Mouse (Mus musculus) embryo, embryonic 9.5 days (tissue): ENCODE results near the gene Plekhg1.

ENCODE experiments used
- DNase-seq: peaks from one replicate; pipeline ENCODE4 v3.0.0-alpha.2; 2017; ENCODE audit errors: extremely low spot score

Gene Plekhg1

DNA sequence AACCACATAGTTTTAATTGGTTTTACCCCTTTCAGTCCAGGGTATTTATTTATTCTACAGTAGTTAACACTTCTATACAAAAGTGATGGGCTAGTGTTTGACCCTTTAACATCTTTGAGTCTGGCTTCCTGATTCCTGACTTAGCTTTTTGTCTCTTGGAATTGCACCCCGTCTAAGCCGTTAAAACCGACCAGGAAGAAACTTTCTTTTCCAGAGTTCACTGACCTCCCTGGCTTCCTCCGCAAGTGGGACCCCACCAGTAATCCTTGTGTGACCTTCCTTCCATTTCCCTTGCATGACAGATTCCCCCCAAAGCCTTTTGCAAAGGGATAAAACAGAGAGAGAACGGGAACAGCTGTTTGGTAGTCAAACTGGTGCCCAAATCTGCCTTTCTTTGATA, 1.6 kb downstream of the Plekhg1 start:
- DNase-seq = no peak

DNA sequence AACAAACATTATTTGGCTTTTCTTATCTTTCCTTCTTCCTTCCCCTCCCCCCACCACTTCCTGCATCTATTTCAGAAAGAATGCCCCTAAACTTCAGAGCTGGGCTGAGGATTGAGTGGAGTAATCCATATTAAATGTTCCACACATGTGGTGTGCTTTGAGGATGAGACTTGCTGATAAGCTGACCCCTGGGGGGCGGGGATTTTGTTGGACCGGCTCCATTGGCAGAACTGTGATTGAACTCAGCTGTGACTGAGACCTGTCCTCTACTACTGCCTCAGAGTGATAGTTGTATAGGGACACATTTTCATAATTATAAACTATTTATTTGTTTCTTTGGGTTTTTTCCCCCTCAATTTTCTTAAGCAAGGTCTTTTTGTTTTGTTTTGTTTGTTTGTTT, 2.9 kb downstream of the Plekhg1 start:
- peak; percentile 23 for DNase-seq

DNA sequence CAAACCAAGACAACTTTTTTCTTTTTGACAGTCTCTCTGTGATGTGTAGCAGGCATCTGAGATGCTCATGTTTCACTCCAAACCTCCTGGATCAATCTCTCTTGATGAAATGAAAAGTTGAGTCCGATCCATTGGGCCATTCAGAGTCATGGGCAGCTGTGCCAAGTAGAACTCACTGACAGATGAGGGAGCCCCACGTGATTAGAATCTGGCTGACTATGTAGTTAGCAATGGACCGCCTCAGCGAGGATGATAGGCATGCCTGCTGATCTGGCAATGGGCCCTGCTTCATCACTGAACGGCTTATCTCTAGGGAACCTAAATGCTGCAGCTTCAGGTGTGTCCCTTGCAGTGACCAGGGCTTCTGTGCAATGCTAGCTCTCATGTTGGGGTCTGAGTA, 3.7 kb downstream of the Plekhg1 start:
- DNase-seq = no peak

DNA sequence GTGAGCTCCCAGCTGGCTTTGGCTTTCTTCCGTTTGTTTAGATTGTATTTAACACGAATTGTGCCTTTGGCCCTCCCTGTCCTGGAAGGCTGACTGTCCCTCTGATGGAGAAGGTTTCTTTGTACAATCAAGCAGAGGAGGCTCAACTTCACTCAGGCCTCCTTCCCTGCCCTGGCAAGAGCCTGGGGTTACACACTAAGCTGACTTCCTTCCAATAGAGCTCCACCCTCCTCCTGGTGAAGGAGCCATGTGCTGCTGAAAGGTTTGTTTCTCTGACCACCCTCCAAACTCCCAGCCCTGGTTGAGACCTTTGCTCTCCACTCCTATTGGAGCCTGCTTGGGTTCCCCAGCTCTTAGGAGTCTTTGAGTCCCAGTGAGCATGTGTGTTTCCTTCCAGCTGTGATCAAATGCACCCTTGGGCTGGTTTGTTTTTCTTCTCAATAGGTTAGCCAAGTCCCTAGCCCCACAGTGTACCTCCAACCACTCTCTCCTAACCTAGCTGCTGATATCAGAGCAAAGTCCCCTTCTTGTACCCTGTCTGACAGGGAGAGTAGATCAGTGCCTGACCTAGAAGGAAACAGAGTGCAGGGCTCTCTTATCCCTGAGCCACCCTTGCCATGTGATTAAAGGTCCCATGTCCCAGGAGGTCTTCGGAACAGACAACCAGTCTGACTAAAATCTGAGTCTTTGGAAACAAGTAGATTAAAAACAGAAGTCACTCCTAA, 6.8 kb downstream of the Plekhg1 start:
- DNase-seq = no peak

DNA sequence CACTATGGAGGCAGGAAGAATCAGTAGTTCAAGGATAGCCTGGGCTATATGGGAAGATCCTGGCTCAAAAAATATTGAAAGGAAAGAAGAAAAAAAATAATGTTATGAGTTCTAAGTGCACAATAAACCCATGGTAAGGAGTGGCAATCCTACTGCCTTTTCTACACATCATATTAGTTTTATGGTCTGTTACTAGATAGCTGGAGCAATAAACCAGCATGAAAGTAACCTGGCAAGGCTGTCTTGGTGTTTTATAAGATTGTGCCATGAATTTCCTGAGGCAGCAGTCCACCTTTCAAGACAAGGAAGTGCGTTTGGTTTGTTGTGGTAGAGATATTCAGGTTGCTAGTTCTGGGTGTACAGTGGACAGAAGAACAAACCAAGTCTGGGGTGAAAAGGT, 9.4 kb downstream of the Plekhg1 start:
- DNase-seq = no peak

DNA sequence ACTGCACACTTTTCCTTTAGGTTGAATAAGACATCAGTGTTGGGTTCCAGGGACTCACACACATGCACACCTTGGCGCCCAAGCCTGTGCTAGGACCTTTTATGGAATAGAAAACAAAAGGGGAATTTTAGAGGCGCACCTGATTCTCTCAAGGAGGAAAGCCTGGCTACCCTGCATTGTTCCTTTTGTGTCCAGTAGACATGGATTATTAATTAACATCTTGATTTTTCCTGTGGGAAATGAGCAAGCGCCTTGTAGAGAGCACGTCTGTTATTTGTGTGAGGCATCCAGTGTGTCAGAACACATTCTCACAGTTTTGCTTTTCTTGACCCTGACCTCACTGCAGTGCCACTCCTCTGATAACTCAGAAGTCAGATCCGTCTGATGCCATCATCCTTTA, 21.8 kb downstream of the Plekhg1 start:
- no peak for DNase-seq

DNA sequence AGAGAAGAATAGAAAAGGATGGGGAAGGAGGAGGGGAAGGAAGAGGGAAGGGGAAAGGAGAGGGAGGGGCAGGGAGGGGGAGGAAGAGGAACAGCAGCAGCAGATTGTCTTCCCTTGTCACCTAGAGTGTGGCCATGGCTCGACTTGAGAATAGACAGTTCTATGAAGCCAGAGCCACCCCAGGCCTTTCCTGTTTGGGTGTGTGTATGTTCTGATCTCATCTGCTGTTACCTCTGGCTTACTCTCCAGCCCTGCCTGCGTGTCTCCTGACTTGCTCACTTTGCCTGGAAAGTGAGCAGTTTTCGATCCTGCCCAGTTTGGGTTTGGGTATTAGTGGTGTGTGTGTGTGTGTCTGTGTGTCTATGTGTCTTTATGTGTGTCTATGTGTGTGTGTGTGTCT, 23.0 kb downstream of the Plekhg1 start:
- DNase-seq = no peak

DNA sequence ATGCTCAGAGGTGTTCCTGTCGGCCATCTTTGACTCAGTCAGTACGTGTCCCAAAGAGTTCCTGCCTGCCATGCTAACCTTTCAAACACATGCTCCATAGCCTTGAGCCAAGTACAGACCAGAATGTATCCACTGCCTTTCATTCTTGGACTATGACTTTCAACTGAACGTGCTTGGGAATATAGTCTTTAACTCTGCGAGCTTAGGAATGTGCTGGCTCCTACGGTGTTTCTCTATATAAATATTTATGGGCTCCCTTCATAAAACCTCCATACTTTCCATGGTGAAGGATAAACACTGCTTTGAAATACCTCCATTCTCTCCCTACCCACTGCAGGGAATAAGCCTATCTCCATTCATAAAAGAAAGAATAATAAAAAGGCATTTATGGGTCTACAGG, 29.0 kb downstream of the Plekhg1 start:
- no peak for DNase-seq

DNA sequence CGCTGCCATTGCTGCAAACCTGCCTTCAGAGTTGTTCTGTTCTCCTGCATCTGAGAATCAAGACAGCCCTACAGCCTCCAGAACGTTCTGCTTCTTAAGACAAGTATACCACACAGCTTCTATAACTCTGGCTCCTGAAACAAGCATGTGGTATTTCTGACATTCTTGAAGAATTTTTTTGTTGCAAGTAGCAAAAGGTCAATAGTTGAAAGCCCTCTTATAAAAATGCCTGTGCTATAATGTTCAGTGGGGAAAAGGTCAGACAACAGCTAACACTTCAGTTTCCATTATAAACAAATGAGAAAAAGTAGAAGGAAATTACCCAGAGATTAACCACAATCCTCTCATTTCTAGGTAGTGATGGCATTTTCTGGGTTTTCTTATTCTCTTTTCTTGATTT, 34.2 kb downstream of the Plekhg1 start:
- DNase-seq = no peak

DNA sequence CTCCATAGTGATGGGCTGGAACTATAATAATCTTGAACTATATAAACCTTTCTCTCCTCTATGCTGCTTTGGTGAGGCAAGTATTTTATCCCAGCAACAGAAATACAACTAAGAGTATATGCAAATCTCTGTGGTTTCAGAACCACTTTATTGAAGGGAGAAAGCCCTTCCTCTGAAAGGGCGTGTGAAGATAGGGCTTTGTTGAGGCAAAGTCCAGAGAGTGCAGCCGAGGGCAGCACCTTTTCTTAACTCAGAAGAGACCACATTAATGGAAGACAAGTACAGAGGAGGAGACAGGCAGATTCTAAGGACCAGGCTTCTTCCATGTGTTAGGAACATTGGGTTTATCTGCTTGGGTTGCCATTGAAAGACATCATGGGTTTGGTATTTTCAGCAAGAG, 36.6 kb downstream of the Plekhg1 start:
- DNase-seq = no peak

DNA sequence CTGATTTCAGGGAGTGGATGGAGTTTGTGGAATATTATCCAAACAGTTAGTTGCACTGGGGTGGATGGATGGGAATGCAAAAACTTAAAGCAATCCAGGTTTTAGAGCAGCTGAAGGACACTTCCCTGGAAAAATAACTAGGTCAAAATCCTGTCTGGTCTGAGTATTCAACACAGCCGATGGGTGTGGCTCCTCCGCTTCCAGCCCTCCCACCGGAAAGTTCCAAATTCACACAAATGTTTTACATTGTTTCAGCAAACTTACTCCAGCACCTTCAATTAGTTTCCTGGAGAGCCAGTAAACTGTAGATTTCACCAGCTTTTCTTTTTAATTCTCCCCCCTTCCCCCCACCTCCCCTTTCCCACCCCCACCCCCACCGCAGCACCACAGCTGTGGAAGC, 45.2 kb downstream of the Plekhg1 start:
- DNase-seq = no peak

DNA sequence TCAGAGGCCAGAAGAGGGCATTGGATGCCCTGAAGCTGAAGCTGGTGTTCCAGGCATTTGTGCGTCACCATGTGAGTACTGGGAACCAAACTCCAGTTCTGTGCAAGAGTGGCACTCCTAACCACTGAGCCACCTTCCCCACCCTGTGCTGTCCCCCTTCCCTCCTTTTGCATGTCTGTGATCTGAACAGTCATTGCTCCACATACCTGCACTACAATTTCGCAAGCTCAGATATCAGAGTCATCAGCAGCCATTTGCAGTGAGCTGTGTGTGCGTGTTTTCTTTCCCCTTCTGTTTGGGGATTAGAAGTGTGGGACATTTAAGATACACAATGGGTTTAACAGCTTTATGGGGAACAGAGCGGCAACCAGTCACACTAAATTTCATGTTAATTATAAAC, 46.4 kb downstream of the Plekhg1 start:
- DNase-seq = no peak

DNA sequence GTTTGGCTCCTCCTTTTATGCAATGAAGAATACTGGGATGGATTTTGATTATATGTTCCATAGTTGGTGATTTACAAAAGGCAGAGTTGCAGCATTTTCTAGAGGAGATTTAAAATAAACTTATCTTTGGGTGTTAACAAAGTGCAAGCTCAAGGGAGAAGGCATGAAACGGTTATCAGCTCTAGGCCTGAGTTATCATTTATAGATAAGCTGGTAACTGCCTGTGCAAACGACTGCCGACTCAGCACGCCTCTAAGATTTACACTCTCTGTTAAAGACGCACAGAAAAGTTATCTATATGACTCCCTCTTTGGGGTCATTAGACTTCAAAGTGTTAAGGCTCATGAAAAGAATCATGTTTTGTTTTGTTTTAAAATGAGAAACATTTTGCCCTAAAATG, 46.8 kb downstream of the Plekhg1 start:
- no peak for DNase-seq

DNA sequence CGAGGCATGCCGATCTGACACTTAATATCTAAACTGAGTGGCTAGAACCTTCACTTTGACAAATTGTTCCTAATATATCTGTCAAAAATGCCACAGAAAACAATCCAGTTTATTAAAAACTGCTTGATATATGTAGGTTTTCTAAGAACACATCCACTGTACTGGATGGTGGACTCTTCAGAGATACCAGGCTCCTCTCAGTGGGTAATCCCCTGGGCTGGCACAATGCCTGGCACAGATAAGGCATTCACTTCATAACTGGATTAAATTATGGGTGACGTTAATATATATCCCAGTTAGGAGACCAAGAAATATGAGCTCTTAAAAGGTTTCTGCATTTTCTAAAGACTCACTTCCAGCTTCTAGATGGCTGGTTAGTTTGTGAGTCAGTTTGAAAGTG, 53.7 kb downstream of the Plekhg1 start:
- DNase-seq = no peak

DNA sequence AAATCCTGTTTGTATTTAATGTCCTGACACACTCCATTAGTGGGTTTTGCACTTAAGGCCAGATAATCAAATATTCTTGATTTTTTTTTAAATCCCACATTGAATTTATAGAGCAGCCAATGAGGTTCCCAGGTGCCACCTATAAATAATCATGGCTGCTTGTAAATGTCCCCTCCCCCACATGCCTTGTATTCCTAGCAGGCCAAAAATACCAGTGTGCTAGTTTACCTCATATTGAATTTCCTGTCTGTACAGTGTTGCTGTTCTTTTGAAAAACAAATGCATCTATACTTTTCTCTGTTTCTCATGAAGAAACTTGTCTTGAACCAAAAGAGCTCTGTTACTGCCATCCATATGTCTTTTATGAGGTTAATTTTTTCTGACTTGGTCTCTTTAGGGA, 59.3 kb downstream of the Plekhg1 start:
- DNase-seq = no peak

DNA sequence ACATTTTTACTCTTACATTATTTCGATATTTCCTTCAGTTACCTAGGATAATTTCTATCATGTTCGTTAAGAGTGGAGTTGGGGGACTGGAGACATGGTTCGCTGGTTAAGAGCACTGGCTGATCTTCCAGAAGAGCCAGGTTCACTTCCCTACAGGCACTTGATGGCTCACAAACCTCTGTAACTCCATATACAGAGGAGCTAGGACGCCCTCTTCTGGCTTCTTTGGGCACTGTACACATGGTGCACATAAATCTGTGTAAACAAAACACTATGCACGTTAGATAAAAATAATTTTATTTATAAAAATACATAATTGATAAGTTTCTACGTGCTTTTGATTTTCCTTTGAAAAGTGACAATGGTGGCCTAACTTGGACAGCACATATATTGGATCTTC, 61.1 kb downstream of the Plekhg1 start:
- no peak for DNase-seq

DNA sequence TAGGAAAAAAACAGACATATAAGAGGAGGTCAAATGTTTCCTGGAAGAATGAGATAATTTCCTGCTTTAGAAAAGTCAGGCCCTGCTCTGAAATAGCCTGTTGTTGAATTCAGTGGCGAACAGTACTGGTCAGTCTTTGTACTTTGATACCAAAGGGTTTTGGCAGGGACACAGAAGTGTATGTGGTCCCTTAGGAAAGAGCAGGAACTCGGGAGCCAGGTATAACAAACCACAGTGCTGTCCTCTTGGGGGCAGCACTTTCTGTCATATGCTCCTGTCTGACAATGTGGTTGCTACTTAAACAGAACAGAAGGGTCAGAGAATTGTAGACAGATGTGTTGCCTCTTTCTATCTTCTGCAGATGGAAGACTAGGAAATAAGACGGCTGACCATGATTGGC, 65.2 kb downstream of the Plekhg1 start:
- DNase-seq = no peak

DNA sequence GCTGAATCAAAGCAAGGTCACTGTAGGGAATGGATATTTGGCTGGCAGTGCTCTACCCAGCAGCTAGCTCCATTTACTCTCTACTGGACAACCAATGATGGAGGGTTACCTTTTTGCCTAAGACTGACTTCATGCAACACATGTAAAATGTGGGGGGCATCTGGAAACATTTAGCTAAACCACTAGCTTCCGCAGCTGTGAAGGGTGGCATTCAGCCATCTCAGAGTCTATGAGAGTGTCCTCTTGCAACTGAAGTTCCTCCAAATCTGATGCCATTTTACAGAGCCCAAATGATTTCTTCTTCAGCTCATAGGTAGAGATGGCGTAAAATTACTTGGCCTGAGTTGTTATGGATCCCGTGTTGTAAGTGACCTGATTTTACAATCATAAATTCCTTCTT, 67.8 kb downstream of the Plekhg1 start:
- DNase-seq = no peak

DNA sequence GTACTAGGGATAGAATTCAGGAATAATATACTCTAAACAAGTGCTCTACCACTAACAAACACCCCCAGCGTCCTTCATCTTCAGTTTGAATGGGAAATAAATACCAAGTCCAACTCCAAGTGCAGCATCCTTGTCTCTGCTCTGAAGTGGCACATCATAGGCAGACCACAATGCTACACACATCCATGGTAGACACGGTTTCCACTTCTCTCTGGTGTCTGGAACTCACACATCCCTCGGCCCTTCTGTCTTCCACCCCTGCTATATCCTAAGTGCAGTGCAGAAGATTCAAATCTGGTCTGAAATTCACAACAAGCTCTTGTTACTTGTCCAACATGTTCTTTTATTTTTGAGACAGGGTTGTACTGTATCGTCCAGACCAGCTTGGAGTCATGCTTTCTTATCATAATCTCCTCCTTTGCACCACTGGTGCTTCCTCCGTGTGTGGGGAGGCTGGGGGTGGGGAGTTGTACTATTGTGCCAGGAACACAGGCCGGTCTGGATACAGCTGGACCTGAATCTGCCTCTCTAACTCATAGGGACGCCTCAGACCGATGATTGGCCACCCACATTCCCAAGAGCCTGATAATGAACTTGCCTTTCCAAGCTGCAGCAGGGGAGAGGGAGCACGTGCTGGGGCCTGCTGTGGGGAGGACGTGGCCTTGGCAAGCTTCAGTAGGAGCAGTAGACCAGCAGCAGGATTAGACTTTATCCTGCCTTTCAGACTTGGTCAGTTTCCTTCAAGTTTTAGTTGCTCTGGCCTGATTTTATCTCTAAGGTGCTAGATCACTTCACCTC, 70.5 kb downstream of the Plekhg1 start:
- no peak for DNase-seq

DNA sequence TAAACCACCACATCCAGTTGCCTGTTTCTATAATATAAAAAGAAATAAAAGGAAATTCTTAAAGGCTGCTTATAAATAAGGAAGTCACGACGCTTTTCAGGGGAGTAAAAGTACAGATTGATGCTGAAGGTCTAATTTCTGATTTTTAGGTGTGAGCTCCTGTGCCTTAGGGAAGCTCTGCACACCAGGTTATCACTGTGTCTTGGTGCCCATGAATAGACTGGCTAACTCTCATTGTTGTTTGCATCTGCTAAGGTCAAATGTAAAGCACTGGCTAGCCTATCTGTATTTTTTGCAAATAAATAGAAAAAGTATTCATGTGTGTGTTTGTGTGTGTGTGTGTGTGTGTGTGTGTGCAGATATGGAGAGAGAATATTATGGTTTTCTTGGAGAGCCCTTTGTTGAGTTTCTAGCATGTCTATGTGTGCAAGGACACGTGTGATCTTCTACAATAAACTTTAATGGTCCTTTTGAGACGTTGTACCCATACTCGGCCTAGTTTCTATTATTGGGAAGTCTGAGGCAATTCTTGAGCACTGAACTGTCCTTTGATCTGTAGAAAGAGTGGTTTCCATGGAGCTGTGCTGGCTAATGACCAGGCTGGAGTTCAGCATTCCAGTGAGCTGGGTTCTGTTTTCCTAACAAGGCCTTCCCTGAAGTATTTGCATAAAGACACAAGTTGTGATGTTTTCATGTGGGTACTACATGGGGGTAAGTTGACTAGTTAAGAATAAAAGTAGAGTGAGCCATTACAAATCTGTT, 79.0 kb downstream of the Plekhg1 start:
- no peak for DNase-seq

DNA sequence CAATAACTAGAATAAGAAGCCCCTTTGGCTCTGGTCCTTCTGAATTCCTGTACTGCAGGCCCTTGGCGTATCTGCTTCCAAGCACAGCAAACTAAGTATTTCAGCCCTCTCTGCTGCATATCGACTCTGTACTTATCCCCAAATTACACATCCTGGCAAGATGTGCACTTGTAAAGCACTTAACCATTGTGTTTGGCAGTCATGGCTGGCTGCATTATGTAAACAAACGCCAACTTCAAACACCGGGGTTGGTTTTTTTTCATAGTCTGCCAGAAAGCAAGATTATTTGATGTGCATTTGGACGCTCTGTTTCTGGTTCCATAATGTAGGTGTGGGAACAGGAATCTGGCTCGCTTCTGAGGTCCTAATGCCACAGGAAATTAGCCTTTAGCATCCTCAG, 83.7 kb downstream of the Plekhg1 start:
- no peak for DNase-seq

DNA sequence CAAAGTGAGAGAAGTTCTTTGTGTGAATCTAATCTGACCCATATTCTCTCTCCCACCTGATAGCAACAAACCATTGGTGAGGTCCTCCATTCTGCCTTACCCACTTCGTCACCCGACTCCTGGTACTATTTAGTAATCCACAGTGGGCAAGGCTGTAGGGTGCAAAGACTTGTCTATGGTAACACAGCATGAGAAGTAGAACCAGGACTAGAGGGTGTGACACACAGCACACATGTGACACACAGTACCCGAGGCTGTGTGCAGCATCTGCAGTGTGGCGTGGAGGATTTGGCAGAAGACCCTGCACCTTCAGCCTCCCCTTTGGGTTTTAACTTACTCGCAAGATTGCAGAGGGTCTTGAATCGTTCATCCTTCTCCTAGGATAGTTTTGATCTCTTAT, 85.9 kb downstream of the Plekhg1 start:
- DNase-seq = no peak

DNA sequence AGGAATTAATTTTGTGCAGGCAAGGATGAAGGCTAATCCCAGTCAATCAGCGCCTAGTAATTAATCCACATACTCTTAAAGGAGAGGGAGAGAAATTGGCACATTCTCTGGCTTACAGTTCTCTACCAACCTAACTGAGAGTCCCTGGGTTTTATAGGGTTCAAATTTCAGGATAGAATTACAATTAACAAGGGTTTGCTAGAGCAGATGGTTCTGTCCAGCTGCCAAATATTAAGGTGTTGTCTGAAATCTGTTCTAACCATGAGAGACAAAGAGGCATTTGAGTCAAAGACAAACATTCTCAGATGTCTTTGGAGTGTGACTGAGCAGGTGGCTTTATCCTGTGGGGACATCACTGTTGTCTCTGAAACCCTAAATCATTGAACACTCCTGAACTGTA, 87.2 kb downstream of the Plekhg1 start:
- no peak for DNase-seq
